Mouse (Mus musculus) left cerebral cortex, postnatal 25 days (tissue): ENCODE data around the gene Itgb1bp1. TPM values are rescaled to one million over a fixed set of nuclear protein-coding genes. Genes with fewer than 3 reads are reported as not detected.
A peak's percentile ranks its signal among the peaks of the same experiment; 100 is the strongest.

ENCODE experiments used
- DNase-seq, 2 experiments: peaks; one replicate each; pipeline ENCODE4 v3.0.0; 2022; ENCODE audit warnings: low spot score in 2 of 2, mixed read lengths in 1 of 2
- intact Hi-C: fragments of 180-260 bp; cut with DNase I; formaldehyde crosslinking; loops from one replicate; pipeline ENCODE4 v1.15.1; 2025
- total RNA-seq, 2 experiments: library from RNA; stranded (reverse); gene quantifications; 2 replicates each; pipeline ENCODE4 v1.2.3; 2021

Itgb1bp1 gene
- total RNA-seq, 2 experiments from 2014 or later = 33.0 to 35.2 TPM

DNA sequence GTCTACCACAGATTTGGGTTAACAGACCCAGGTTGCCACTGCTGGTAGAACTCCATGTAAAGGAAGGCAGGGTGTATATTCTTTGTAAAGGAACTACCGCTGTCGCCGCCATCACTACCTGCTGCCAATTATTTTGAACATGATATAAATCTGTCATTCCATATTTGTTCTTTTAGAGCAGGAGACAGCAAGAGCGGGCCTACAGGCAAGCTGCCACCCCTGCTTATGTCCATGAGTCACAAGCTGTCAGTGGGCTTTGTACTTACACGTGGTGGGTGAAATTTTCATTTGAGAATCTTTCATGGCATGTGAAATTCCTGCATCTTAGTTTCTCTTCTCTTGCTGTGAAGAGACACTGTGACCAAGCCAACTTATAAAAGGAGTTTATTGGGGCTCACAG is 22.8 kb downstream of the Itgb1bp1 start:
- peak in 1 of 2 experiments; percentile 75 for DNase-seq
- intact Hi-C loops = loop anchor here (5.0 kb wide), 1 partner anchor 336 kb away; no protein-coding TSS in a partner anchor

DNA sequence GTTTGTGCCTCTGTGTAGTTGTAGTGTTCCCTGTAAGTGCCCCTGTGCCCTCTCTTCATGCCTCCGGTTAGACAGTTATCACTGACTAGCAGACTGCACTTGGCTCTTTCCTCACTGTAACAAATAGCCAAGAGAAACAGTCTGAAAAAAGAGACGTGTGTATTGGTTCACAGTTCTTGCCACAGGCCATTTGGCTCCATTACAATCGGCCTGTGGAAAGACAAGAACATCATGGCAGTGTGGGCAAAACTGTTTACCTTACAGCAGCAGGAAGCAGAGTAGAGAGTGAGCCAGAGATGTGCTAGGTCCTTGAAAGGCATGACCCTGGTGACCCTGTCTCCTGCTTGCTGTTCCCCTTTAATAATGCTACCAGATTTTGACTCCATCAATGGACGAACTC is 24.6 kb downstream of the Itgb1bp1 start:
- intact Hi-C loops = loop anchor here (5.0 kb wide), 1 partner anchor 334 kb away; no protein-coding TSS in a partner anchor
- DNase-seq = no peak

DNA sequence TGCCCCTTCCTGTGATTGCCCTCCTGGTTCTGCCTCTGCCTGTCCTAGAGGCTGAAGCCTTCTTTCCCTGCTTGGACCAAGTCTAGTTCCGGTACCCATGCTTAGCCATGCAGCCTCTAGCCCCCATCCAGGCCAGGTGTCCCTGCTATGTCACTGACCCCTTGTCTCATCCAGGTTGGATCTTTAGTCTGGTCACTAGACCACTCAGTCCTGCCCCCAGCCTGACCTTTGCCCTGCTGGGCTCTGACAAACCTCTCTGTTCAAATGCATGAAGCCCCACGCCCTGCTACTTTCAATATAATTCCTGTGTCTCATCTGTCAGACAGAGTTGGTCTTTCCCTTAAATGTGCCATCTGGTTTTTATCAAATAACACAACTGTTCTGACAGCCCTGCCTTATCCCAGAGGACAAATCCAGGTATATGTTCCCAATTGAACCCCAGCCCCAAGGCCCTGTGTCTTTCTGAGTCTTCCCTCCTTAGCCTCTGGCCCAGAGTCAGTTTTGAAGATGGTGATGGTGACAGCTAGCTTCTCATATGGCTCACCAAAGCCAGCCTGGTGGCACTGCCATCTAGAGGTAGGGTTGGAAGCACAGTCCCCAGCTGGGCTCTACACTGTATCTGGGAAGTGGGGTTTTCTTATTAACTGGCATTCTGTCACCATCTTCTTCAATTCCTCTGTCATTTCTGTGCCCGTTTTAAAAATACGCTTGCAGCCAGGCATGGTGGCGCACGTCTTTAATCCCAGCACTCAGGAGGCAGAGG is 25.4 kb downstream of the Itgb1bp1 start:
- peak; percentile 26 to 33 for DNase-seq
- intact Hi-C loops = loop anchor here (5.0 kb wide), 1 partner anchor 333 kb away; no protein-coding TSS in a partner anchor

DNA sequence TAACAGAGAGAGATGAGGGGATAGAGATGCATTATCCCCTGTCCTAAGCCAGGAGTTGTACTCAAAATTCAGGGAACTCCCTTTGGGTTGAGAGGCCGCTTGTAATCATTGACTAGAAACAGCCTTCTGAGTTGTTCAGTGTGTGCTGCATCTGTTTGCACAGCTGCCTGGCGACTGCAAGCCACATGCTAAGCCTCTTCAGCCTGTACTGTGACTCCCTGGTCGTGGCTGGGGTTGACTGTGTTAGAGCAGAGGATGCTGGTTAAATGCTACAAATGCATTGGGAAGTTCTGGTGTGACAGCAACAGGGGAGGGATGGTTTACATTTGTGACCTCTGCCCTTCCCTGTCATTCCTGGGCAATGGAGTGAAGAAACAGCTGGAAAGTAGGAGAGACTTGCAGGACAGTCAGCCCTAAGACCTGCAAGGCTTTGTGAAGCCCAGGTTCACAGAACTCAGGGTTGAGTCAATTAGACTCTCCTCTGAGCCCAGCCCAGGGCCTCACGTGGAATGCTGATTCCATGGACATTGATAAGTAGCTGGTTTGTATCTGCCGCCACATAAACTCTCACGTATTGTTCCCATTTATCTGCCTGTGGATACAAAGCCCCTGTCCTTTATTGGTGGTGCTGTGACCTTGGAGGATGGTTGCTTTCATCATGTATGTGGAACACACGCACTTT is 38.2 kb downstream of the Itgb1bp1 start:
- intact Hi-C loops = no loop called here

DNA sequence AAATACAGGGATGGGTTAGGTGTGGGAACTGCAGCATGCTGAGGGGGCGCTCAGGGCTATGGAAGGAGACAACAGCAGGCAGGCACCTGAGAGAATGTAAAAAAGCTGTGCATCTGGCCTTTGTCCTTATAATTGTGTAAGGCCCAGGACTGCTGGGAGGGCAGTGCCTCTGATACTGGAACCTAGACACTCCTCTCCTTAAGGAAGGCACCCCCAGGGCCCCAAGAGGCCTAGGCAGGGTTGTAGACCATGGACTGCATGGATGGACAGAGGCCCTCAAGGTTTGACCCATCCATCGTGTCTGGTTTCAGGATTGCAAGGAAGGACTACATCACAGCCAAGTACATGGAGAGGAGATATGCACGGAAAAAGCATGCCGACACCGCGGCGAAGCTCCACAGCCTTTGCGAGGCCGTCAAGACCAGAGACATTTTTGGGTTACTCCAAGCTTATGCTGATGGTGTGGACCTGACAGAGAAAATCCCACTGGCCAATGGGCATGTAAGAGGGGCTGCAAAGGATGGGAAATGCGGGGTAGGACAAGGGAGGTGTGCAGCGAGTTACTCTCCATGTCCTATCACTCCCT is 41.6 kb downstream of the Itgb1bp1 start:
- DNase-seq = no peak
- intact Hi-C loops = no loop called here

More for the DNA sequence above, 38.2 kb downstream of the Itgb1bp1 start:
- no peak for DNase-seq

DNA sequence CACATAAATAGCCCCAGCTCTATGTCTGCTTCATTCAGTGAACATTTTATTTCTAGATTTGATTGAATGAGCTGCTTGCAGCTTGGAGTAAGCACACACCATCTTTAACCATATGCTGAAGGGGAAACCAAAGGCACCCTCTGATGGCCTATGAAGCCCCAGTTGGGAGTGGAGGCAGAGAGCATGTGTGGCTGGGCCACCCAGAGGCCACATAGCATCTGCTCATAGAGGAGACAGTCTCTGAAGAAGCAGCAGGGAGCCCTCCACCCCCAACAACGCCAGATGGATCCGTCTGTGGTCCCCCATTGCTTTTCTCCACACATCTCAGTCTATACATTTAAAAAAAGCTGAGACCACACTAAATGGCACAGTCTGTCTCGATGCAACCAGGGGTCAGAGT is 44.1 kb downstream of the Itgb1bp1 start:
- no peak for DNase-seq
- intact Hi-C loops = no loop called here

DNA sequence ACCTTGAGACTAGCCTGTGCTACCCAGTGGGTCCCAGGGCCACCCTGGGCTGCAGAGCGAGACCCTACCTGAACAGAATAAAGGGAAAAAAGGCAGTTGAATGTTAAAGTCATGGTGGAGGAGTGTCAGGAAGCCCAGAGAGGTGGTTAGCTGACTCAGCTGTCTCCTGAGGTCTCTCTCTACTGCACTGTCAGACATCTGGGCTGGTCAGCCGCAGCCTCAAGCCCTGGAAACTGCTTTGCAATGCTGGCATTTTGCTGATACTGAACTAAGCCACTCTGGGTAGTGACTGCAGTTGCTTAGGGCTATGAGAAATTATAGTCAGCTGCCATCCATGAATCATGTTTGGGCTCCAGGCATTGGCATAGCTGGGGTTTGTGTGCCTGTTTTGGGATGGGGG is 51.5 kb downstream of the Itgb1bp1 start:
- no peak for DNase-seq
- intact Hi-C loops = no loop called here

DNA sequence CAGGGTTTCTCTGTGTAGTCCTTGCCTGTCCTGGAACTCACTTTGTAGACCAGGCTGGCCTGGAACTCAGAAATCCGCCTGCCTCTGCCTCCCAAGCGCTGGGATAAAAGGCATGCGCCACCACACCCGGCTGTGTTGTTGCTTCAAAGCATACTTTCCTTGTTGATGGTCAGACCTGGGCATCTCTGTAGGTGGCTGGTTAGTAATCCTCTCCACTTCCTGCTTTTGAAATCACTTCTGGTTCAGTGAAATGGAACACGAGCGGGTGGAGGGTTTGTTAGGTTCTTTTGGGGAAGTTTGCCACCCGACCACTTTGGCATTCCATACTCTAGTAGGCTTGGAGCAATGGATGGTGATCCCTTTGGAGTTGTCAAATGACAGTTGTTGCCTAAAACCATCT is 52.4 kb downstream of the Itgb1bp1 start:
- no peak for DNase-seq
- intact Hi-C loops = no loop called here

DNA sequence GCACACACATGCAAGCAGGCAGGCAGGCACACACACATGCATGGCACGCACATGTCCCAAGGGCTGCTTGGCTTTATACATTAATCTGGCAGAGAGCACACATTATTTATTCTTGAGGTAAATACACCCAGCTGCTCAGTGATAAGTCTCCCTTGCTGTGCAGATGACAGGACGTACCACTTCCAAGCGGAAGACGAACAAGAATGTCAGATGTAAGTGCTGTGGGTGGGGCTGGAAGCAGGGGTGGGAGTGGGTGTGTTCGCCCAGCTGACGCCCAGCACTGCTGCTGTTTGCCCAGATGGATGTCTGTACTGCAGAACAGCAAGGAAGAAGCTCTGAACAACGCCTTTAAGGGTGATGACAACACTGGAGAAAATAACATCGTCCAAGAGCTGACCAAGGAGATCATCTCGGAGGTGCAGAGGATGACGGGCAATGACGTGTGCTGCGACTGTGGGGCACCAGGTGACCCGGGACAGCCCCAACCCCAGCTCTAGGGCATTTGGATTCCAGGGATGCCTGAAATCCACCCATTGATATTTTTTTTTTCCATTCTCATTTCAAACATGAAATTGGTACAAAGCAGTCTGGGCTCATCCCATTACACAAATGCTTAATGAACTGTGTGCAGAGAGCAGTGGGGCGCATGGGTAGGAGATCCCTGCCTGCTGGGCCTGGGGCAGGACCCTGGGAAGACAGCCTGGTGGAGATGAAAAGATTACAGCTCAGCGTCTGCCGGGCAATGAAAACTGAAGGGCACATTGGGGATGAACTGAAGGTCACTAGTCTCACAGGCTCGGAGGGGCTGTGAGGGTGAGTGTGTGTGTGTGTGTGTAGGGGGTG is 56.8 kb downstream of the Itgb1bp1 start:
- DNase-seq = peak; percentile 30 to 67
- intact Hi-C loops = no loop called here

DNA sequence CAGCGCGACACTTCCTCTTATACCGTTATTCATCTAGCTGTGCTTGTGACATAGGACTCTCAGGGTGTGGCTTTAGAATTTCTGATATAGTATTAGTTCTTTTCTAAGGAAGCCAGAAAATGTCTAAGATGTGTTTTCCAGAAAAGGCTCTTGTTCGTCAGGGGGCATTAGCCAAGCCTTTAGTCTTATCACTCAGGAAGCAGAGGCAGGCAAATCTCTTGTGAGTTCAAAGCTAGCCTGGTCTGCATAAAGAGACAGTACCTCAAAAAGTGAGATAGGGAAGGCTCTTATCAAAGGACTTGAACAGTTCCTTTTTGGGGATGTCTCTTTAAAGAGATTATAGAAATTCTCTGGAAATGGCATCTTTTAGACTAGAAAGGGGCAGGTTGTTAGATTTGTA is 57.4 kb downstream of the Itgb1bp1 start:
- intact Hi-C loops = no loop called here
- DNase-seq = no peak

DNA sequence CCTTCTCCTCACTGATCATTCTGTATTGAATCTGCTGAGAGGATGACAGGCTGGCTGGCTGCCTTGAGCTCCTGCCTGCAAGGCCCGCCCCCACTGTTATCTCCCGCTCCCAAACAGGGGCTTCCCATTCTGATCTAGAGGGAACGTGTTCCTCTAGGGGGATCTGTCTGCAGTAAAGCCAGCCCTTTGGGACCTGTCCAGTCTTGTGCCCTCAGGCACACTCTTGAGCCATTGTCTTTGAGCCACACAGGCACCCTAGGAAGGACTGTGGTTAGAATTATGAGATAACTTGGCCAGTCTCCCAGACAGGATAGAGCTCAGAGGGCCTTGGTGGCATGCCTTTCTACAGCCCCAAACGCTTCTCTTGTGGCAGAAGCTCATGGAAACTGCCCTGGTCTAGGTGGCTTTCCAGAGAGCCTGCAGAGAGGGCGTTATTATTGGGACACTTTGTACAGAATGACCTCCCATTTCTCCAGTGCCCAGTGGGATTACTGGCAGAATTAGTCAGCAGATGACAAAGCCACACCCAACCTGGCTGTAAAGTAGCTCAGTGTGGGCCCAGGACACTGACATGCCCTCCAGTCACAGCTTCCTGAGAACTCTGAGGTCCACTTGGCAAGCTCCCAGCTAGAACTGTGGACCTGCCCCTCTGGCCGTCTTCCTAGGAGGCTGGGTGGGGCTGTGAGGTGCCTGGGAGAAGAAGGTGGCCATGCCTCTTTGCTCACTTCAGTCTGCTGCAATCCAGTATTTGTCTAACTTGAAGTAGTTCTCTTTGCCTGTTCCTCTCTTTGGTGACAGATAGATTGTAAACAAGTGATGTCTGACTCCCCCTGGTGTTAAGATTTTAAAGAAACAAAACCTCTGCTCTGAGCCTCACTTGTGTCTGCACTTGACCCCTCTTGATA is 58.8 kb downstream of the Itgb1bp1 start:
- DNase-seq = peak in 1 of 2 experiments; percentile 54
- intact Hi-C loops = loop anchor here (1.0 kb wide), 1 partner anchor 116 kb away; no protein-coding TSS in a partner anchor

DNA sequence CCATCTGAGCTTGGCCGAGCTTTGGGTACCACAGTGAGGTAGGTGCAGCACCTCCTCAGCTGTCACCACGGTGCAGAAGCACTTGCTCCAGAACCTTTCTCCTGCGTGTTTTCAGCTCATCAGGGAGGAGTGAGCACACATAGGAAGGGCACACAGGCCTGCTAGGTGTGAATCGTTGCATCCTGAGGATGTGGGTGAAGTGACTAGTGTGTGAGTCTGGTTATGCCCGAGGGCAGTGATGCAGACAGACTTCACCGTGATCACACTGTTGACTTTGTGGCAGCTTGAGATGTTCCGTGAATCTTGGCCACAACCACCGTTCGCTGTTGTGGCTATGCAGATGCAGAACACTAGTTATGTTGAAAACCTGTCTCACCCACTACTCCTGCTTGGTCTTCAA is 59.8 kb downstream of the Itgb1bp1 start:
- DNase-seq = no peak
- intact Hi-C loops = no loop called here

DNA sequence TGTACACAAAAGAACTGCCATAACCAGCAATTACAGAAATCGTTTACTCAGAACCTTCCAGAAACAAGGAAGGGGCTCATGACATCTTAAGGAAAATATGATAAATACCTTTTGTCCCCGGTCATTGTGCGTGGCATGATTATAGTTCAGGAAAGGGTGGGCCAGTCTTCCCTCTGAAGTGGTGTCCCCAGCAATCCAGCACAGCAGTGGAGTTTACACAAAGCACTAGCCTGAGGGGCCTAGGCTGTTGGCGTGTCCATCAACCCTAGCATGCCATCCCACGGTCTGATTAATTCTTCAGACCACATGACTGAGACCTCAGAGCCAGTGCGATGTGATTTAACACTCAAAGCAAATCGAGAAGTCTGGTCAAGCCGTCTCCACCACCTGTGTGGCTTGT is 60.7 kb downstream of the Itgb1bp1 start:
- intact Hi-C loops = no loop called here
- DNase-seq = no peak

DNA sequence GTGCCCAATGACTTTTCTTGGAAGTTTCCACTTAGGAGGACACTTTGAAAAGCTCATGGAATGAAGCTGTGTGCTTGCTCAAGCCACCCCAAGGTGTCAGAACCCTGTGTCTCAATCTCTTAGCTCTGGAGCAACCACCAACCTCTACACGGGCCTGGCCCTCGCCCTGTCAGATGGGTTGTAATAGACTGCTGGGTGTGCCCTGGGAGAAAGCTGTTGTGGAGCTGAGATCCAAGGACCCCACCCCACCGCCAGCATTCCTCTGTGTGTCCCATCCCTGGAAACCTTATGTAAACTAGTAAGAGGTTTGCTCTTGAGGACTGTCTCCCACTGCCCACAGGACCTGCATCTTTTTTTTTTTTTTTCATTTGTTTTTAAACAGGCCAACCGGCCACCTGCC is 62.2 kb downstream of the Itgb1bp1 start:
- intact Hi-C loops = loop anchor here (5.0 kb wide), 1 partner anchor 87 kb away; no protein-coding TSS in a partner anchor
- DNase-seq = no peak

DNA sequence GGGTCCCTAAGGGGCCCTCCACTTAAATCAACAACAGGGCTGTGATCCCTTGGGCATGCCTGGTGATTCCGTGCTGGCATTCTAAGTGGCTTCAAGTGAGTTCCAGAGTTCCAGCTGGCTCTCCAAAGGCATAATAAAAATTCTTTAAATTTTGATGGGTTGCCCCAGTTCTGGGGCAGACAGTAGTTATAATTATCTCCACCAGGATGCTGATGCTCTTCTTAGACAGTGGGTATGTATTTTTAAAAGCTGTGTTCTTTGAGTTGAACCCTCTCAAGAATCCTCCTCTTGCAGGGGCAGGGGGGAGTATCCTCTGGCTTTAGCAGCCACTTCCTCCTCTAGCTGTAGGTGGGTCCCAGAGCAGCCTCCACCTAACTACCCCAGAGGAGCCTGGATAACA is 65.5 kb downstream of the Itgb1bp1 start:
- peak in 1 of 2 experiments; percentile 76 for DNase-seq
- intact Hi-C loops = loop anchor here (5.0 kb wide), 1 partner anchor 83 kb away; no protein-coding TSS in a partner anchor

DNA sequence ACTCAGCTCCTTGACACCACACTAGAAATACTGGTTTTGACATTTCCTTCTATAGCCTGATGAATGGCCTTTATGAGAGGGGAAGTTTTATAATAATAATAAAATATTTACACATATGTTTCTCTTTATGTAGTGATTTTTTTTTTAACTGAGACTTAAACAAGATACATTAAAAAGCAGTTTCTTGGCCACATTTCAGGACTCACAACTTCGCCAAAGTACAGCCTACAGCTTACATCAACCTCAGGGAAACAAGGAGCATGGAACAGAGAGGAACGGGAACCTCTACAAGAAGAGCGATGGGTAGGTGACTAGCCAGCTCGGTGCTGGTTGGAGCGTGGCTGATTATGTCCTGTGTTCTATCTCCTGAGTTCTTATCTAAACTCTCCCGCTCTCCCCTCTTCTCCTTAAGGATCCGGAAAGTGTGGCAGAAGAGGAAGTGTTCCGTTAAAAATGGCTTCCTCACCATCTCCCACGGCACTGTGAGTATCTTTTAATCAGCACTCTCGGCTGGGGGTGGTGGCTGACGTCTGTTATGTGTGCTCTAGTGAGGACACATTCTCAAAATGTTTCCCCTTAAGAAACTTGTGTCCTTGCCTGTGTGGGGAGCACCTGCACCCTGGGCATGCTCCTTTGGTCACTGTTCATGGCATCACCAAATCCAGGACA is 68.2 kb downstream of the Itgb1bp1 start:
- intact Hi-C loops = no loop called here
- peak in 1 of 2 experiments; percentile 84 for DNase-seq

DNA sequence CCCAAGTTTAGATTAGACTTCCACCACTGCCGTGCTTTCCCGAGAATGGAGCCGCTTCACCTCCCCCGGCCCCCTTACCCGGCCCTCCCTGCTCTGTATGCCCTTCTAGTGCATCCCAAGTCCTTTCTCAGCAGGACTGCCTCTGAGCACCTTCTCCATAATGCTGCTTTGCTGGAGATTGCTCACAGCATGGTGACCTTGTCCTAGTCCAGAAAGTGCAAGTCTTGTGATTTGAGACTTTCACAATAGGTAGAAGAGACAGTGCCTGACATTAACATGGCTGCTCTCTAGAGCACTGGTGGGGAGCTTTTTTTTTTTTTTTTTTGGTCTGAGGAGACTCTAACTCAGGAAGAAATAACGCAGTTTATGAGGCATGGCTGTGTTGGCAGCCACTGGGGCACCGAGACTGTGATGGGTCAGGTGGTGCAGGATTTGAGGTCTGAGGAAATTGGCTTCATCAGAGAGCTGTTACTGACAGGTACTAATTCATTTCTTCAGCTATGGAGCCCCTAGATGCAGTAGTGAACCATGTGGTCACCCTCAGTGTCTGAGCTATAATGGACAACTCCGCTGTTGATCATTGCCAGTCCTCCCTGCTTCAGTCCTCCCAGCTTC is 71.4 kb downstream of the Itgb1bp1 start:
- intact Hi-C loops = no loop called here
- DNase-seq = no peak

DNA sequence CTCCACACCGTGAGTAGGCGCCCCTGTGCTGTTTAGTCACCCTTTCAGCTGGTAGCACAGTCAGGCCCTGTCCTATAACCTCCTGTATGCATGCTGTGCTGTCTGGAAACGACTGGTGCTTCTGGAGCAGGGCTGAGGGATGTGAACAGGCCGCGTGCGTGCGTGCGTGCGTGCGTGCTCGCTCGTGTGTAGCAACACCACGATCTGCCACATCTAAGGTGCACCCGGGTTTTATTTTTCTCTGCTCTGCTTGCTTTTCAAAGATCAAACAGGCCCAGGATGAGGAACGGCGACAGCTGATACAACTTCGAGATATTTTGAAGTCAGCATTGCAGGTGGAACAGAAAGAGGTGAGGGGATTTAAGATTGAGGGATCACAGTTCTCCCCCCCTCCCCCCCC is 73.2 kb downstream of the Itgb1bp1 start:
- intact Hi-C loops = no loop called here
- no peak for DNase-seq
